Mouse (Mus musculus): ENCODE results near the gene Chit1.

Chit1 gene

GRCm38 (mm10) chr1:134120179-134120578, 9.1 kb downstream of the Chit1 start:
- ATAC-seq (ENCODE audit: insufficient number of reproducible peaks, low FRiP score, low TSS enrichment): peak; percentile 66; the same call in 1 of the 2 replicates

- ATAC-seq (ENCODE audit: insufficient number of reproducible peaks, low FRiP score, low TSS enrichment): no peak
Observed at GRCm38 (mm10) chr1:134122195-134122594, 11.2 kb downstream of the Chit1 start.

- ATAC-seq (ENCODE audit: insufficient number of reproducible peaks, low FRiP score, low TSS enrichment): no peak
Observed at GRCm38 (mm10) chr1:134133316-134133715, 22.3 kb downstream of the Chit1 start.

DNA sequence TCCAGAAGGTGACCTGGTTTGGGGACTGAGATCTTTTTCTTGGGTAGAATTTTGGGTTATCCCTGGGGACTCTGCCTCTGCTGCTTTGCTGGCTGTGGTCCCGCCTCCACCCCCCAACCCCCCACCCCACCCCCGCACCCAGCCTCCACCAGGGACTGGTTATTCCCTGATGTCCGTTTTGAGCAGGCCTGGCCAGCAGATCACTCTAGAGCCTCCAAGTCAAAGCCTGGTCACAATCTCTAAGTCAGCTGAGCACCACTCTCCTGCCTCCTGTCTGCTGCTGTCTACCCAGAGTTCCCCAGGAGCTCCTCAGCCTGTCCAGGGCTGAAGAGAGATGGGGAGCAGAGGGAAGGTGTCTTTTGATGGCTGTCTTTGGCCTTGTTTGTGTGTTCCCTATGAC, 25.3 kb downstream of the Chit1 start:
- ATAC-seq (ENCODE audit: insufficient number of reproducible peaks, low FRiP score, low TSS enrichment): no peak

DNA sequence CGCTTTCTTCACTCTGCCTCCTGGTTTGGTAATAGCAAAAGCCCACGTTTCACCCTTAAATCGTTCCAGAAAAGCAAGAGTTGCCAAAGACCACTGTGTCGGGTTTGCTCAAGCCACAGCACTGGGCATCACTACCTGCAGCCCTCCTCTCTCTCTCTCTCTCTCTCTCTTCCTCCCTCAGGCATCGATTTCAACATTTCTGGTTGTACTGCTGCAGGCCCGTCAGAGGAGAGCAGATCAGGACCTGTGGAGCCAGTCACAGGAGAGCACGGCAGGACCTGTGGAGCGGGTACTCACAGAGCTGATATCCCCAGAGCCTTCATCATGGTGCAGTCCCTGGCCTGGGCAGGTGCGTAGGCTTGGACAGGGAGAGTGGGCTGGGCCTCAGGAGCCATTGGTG, 27.4 kb downstream of the Chit1 start:
- no peak for ATAC-seq (ENCODE audit: insufficient number of reproducible peaks, low FRiP score, low TSS enrichment)

DNA sequence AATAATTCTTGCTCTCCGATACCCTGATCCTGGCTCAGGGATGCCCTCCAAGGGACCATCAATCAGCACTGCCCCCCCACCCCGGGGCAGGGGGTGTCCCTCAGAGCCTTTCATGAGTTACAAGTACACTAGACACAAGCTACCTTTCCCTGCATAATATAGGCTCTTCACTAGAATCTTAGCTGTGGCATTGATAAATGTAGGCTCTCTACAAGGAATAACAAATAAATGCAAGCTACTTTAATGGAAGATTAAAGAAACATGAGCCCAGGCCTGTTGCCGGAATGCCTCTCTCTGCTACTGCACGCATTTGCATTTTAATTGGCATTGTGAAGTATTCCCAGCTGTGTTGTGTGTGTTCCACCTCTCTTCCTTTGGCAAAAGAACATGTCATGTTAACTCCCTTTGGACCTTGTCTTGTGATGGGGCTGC, 31.3 kb downstream of the Chit1 start:
- no peak for ATAC-seq (ENCODE audit: insufficient number of reproducible peaks, low FRiP score, low TSS enrichment)

DNA sequence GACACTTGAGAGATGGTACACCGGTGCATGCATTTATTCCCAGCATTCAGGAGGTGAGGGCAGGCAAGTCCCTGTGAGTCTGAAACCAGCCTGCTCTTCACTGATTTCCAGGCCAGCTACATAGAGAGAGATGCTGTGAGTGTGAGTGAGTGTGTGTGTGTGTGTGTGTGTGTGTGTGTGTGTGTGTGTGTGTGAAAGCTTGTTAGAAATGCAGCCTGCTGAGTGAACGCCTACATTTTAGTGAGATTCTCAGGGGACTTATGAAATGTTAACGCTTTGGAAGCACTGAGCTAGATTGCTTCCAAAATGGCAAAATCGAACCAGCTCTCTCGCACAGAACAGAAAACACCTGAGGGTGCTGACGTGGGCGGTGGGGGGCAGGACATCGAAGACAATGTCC, 35.0 kb downstream of the Chit1 start:
- ATAC-seq (ENCODE audit: insufficient number of reproducible peaks, low FRiP score, low TSS enrichment): no peak

- ATAC-seq (ENCODE audit: insufficient number of reproducible peaks, low FRiP score, low TSS enrichment): no peak
Observed at GRCm38 (mm10) chr1:134150076-134150475, 39.0 kb downstream of the Chit1 start.

GRCm38 (mm10) chr1:134150745-134151144, 39.7 kb downstream of the Chit1 start:
- no peak for ATAC-seq (ENCODE audit: insufficient number of reproducible peaks, low FRiP score, low TSS enrichment)

GRCm38 (mm10) chr1:134151655-134152412, 40.8 kb downstream of the Chit1 start:
- peak; percentile 66 for ATAC-seq (ENCODE audit: insufficient number of reproducible peaks, low FRiP score, low TSS enrichment)

- no peak for ATAC-seq (ENCODE audit: insufficient number of reproducible peaks, low FRiP score, low TSS enrichment)
Observed at GRCm38 (mm10) chr1:134152626-134153590, 41.9 kb downstream of the Chit1 start.

- no peak for ATAC-seq (ENCODE audit: insufficient number of reproducible peaks, low FRiP score, low TSS enrichment)
Observed at GRCm38 (mm10) chr1:134154121-134154520, 43.1 kb downstream of the Chit1 start.

GRCm38 (mm10) chr1:134154655-134155054, 43.6 kb downstream of the Chit1 start:
- no peak for ATAC-seq (ENCODE audit: insufficient number of reproducible peaks, low FRiP score, low TSS enrichment)

- ATAC-seq (ENCODE audit: insufficient number of reproducible peaks, low FRiP score, low TSS enrichment): no peak
Observed at GRCm38 (mm10) chr1:134160404-134160803, 49.4 kb downstream of the Chit1 start.

- ATAC-seq (ENCODE audit: insufficient number of reproducible peaks, low FRiP score, low TSS enrichment): no peak
Observed at GRCm38 (mm10) chr1:134161399-134161798, 50.4 kb downstream of the Chit1 start.

GRCm38 (mm10) chr1:134162510-134163225, 51.6 kb downstream of the Chit1 start:
- ATAC-seq (ENCODE audit: insufficient number of reproducible peaks, low FRiP score, low TSS enrichment): no peak

GRCm38 (mm10) chr1:134163476-134163875, 52.4 kb downstream of the Chit1 start:
- no peak for ATAC-seq (ENCODE audit: insufficient number of reproducible peaks, low FRiP score, low TSS enrichment)

GRCm38 (mm10) chr1:134164454-134164853, 53.4 kb downstream of the Chit1 start:
- no peak for ATAC-seq (ENCODE audit: insufficient number of reproducible peaks, low FRiP score, low TSS enrichment)

GRCm38 (mm10) chr1:134166547-134166946, 55.5 kb downstream of the Chit1 start:
- no peak for ATAC-seq (ENCODE audit: insufficient number of reproducible peaks, low FRiP score, low TSS enrichment)

Data from cerebellum, adult (tissue).